Mouse (Mus musculus) MEL (cell line): ENCODE results near the gene Mre11a. TPM values are rescaled to one million over a fixed set of nuclear protein-coding genes. Genes with fewer than 3 reads are reported as not detected.

Source experiments
- DNase-seq: peaks from one replicate; pipeline ENCODE4 v3.0.0; 2011; ENCODE audit warnings: low read depth, low spot score
- H3K27ac ChIP-seq: 2 replicates; pipeline ENCODE4 v1.5.1; 2012; ENCODE audit warnings: low read depth, mild to moderate bottlenecking, control low read depth, low read length, moderate library complexity; ENCODE audit not compliant: control insufficient read depth
- H3K27me3 ChIP-seq, 2 experiments: fragments of 150-350 bp in 1 of 2; sonication (generic) in 1 of 2; 2 replicates each; pipeline ENCODE4 v1.6.1; 2012; ENCODE audit warnings: low read length in 2 of 2, mild to moderate bottlenecking in 2 of 2, improper control_type of control experiment in 1 of 2, moderate library complexity in 1 of 2; ENCODE audit not compliant: insufficient read depth in 2 of 2, control insufficient read depth in 1 of 2
- H3K36me3 ChIP-seq, 2 experiments: 2 replicates each; pipeline ENCODE4 v1.6.1; 2012 to 2014; ENCODE audit warnings: low read length in 2 of 2, improper control_type of control experiment in 1 of 2, inconsistent platforms in 1 of 2, mild to moderate bottlenecking in 1 of 2; ENCODE audit not compliant: insufficient read depth in 2 of 2, control insufficient read depth in 1 of 2
- H3K4me1 ChIP-seq, 2 experiments: fragments of 150-350 bp in 1 of 2; sonication (generic) in 1 of 2; 2 replicates each; pipeline ENCODE4 v1.6.1; 2012; ENCODE audit warnings: low read length in 2 of 2, improper control_type of control experiment in 1 of 2, mild to moderate bottlenecking in 1 of 2; ENCODE audit not compliant: insufficient read depth in 2 of 2, control insufficient read depth in 1 of 2
- H3K4me3 ChIP-seq, 2 experiments: fragments of 150-350 bp in 1 of 2; sonication (generic) in 1 of 2; 2 replicates each; pipeline ENCODE4 v1.5.1; 2012; ENCODE audit warnings: low read depth in 2 of 2, low read length in 2 of 2, mild to moderate bottlenecking in 2 of 2, moderate library complexity in 2 of 2, control low read depth in 1 of 2, improper control_type of control experiment in 1 of 2; ENCODE audit not compliant: control insufficient read depth in 1 of 2, insufficient read depth in 1 of 2
- H3K79me2 ChIP-seq: 2 replicates; pipeline ENCODE4 v1.6.1; 2012; ENCODE audit warnings: mild to moderate bottlenecking, low read length, moderate library complexity; ENCODE audit not compliant: control insufficient read depth, poor library complexity, insufficient read depth
- H3K9ac ChIP-seq: 2 replicates; pipeline ENCODE4 v1.6.1; 2012; ENCODE audit warnings: low read depth, mild to moderate bottlenecking, control low read depth, low read length, moderate library complexity; ENCODE audit not compliant: control insufficient read depth, poor library complexity, severe bottlenecking
- H3K9me3 ChIP-seq: fragments of 150-350 bp; sonication (generic); replicated peaks from 2 replicates; pipeline ENCODE4 v1.6.1; 2012; ENCODE audit warnings: mild to moderate bottlenecking, low read length, improper control_type of control experiment, moderate library complexity; ENCODE audit not compliant: insufficient read depth
- BHLHE40 ChIP-seq: IDR thresholded peaks from 2 replicates; pipeline ENCODE4 v1.6.1; 2012; ENCODE audit warnings: low read depth, mild to moderate bottlenecking, inconsistent platforms, low read length, improper control_type of control experiment, borderline replicate concordance
- CHD1 ChIP-seq: IDR thresholded peaks from 2 replicates; pipeline ENCODE4 v1.6.1; 2012; ENCODE audit warnings: low read depth, mild to moderate bottlenecking, inconsistent platforms, low read length, improper control_type of control experiment
- CHD2 ChIP-seq: IDR thresholded peaks from 2 replicates; pipeline ENCODE4 v1.6.1; 2011; ENCODE audit warnings: low read length, improper control_type of control experiment
- CTCF ChIP-seq, 3 experiments: IDR thresholded peaks in 2 of 3; conservative IDR thresholded peaks in 1 of 3; 2 replicates each; pipeline ENCODE4 v1.5.1; 2011 to 2012; ENCODE audit warnings: low read length in 3 of 3, low read depth in 2 of 3, mild to moderate bottlenecking in 2 of 3, improper control_type of control experiment in 1 of 3, inconsistent platforms in 1 of 3, mixed read lengths in 1 of 3, moderate library complexity in 1 of 3; ENCODE audit not compliant: control insufficient read depth in 1 of 3, insufficient read depth in 1 of 3, poor library complexity in 1 of 3, severe bottlenecking in 1 of 3
- E2F4 ChIP-seq: IDR thresholded peaks from 2 replicates; pipeline ENCODE4 v1.6.1; 2011; ENCODE audit warnings: low read depth, low read length, improper control_type of control experiment, borderline replicate concordance
- ELF1 ChIP-seq: IDR thresholded peaks from 2 replicates; pipeline ENCODE4 v1.6.1; 2014; ENCODE audit warnings: low read depth, mild to moderate bottlenecking, inconsistent platforms, low read length, improper control_type of control experiment, moderate library complexity
- EP300 ChIP-seq, 2 experiments: IDR thresholded peaks; 2 replicates each; pipeline ENCODE4 v1.6.1; 2011; ENCODE audit warnings: improper control_type of control experiment in 2 of 2, low read length in 2 of 2, low read depth in 1 of 2, mild to moderate bottlenecking in 1 of 2
- GABPA ChIP-seq: IDR thresholded peaks from 2 replicates; pipeline ENCODE4 v1.6.1; 2012; ENCODE audit warnings: low read depth, mild to moderate bottlenecking, inconsistent platforms, low read length, improper control_type of control experiment, moderate library complexity
- GATA1 ChIP-seq: IDR thresholded peaks from 2 replicates; pipeline ENCODE4 v1.6.1; 2011; ENCODE audit warnings: low read depth, low read length, improper control_type of control experiment
- JUND ChIP-seq: IDR thresholded peaks from 2 replicates; pipeline ENCODE4 v1.6.1; 2011; ENCODE audit warnings: low read depth, mild to moderate bottlenecking, improper control_type of control experiment, low read length
- MAX ChIP-seq: IDR thresholded peaks from 2 replicates; pipeline ENCODE4 v1.6.1; 2011; ENCODE audit warnings: low read length, improper control_type of control experiment
- MAZ ChIP-seq: IDR thresholded peaks from 2 replicates; pipeline ENCODE4 v1.6.1; 2012; ENCODE audit warnings: low read depth, mild to moderate bottlenecking, inconsistent platforms, low read length, improper control_type of control experiment
- NRF1 ChIP-seq: IDR thresholded peaks from 2 replicates; pipeline ENCODE4 v1.6.1; 2014; ENCODE audit warnings: low read depth, mild to moderate bottlenecking, inconsistent platforms, low read length, improper control_type of control experiment, moderate library complexity; ENCODE audit not compliant: poor library complexity, insufficient read depth, severe bottlenecking
- POLR2A ChIP-seq, 2 experiments: IDR thresholded peaks; 2 replicates each; pipeline ENCODE4 v1.6.1; 2011 to 2012; ENCODE audit warnings: low read length in 2 of 2, mild to moderate bottlenecking in 2 of 2, control low read depth in 1 of 2, improper control_type of control experiment in 1 of 2, low read depth in 1 of 2, moderate library complexity in 1 of 2; ENCODE audit not compliant: control insufficient read depth in 1 of 2, insufficient read depth in 1 of 2, poor library complexity in 1 of 2
- POLR2AphosphoS5 ChIP-seq: IDR thresholded peaks from 2 replicates; pipeline ENCODE4 v1.6.1; 2012; ENCODE audit warnings: low read depth, borderline replicate concordance, mild to moderate bottlenecking, inconsistent platforms, low read length, moderate library complexity, mixed read lengths
- RCOR1 ChIP-seq: IDR thresholded peaks from 2 replicates; pipeline ENCODE4 v1.6.1; 2012; ENCODE audit warnings: low read depth, mild to moderate bottlenecking, inconsistent platforms, low read length, improper control_type of control experiment
- SIN3A ChIP-seq: IDR thresholded peaks from 2 replicates; pipeline ENCODE4 v1.6.1; 2012; ENCODE audit warnings: low read length, improper control_type of control experiment, inconsistent platforms
- SMC3 ChIP-seq: IDR thresholded peaks from 2 replicates; pipeline ENCODE4 v1.6.1; 2011; ENCODE audit warnings: low read depth, low read length, improper control_type of control experiment
- TAL1 ChIP-seq: IDR thresholded peaks from 2 replicates; pipeline ENCODE4 v1.6.1; 2012; ENCODE audit warnings: mild to moderate bottlenecking, inconsistent platforms, low read length, moderate library complexity, mixed read lengths
- TBP ChIP-seq: IDR thresholded peaks from 2 replicates; pipeline ENCODE4 v1.8.0; 2011; ENCODE audit warnings: low read depth, low read length, improper control_type of control experiment
- TCF12 ChIP-seq: IDR thresholded peaks from 2 replicates; pipeline ENCODE4 v1.6.1; 2014; ENCODE audit warnings: low read depth, mild to moderate bottlenecking, inconsistent platforms, low read length, improper control_type of control experiment, moderate library complexity
- ZMIZ1 ChIP-seq: IDR thresholded peaks from 2 replicates; pipeline ENCODE4 v1.6.1; 2012; ENCODE audit warnings: low read depth, mild to moderate bottlenecking, inconsistent platforms, low read length, improper control_type of control experiment, moderate library complexity
- polyA plus RNA-seq, 2 experiments: library from polyadenylated mRNA; stranded (reverse) in 1 of 2; unstranded in 1 of 2; fragments of >175 nt in 1 of 2; fragments of >200 nt in 1 of 2; gene quantifications; 2 replicates each; pipeline versions ENCODE4 v1.2.1 to v1.2.4; 2012; ENCODE audit warnings: low replicate concordance in 2 of 2, low read depth in 1 of 2; ENCODE audit not compliant: insufficient read length in 2 of 2, insufficient read depth in 1 of 2, missing spikeins in 1 of 2
- total RNA-seq: library from RNA; depleted of rRNA; stranded (reverse); fragments of 300-350 nt; gene quantifications from 2 replicates; pipeline ENCODE4 v1.2.3, GENCODE M21; 2012

The Mre11a gene
- total and polyA plus RNA-seq, 3 experiments: 88.1 to 288 (median 113) TPM

- Histone ChIP-seq H3K4me1 (peaks cover 6 to 18% of the 10 kb centered on the region in 2 experiments), H3K9ac (no peak overlapping the region), H3K27me3 (peaks cover 0 to 2% of the 10 kb centered on the region in 2 experiments; a peak in 1 of 4 replicates), H3K27ac (no peak overlapping the region), H3K36me3 (peaks cover 0 to 15% of the 10 kb centered on the region in 2 experiments; a peak in 2 of 4 replicates), H3K79me2 (no peaks in the 10 kb centered on the region), H3K9me3 (no peaks in the 10 kb centered on the region), H3K4me3 (no peak overlapping the region)
- DNase-seq: no peak
- TF ChIP-seq CTCF (IDR thresholded peaks at IDR 0.05 in 2 of 3, conservative IDR thresholded peaks at IDR 0.05 in 1 of 3; ENCODE audit: control insufficient read depth in 1 of 3, insufficient read depth in 1 of 3, low read depth in 2 of 3, low read length in 3 of 3, poor library complexity in 1 of 3, severe bottlenecking in 1 of 3): peak in 1 of 3 experiments; percentile 7; a peak in 1 of 6 replicates
- no peak for TF ChIP-seq SMC3
Observed at GRCm38 (mm10) chr9:14854585-14854984, 70.1 kb downstream of the Mre11a start.

- H3K27ac ChIP-seq: no peak overlapping the region
- H3K4me3 ChIP-seq: no peak overlapping the region
- H3K4me1 ChIP-seq: peaks cover 6 to 18% of the 10 kb centered on the region in 2 experiments
- DNase-seq: peak; percentile 85
- H3K27me3 ChIP-seq: peaks cover 0 to 11% of the 10 kb centered on the region in 2 experiments; a peak in 2 of 4 replicates
- H3K36me3 ChIP-seq: peaks cover 0 to 15% of the 10 kb centered on the region in 2 experiments; a peak in 2 of 4 replicates
- no peaks in the 10 kb centered on the region for H3K79me2 ChIP-seq
- TF ChIP-seq POLR2A (IDR thresholded peaks at IDR 0.05; ENCODE audit: control insufficient read depth in 1 of 2, insufficient read depth in 1 of 2, low read depth in 1 of 2, low read length in 2 of 2, poor library complexity in 1 of 2) (peak in 1 of 2 experiments; percentile 34; a peak in 1 of 4 replicates), MAX (peak; percentile 49; the same call in 1 of the 2 replicates), TCF12 (no peak), NRF1 (no peak), E2F4 (no peak), JUND (no peak), ELF1 (peak; percentile 10), CTCF (IDR thresholded peaks at IDR 0.05 in 2 of 3, conservative IDR thresholded peaks at IDR 0.05 in 1 of 3; ENCODE audit: control insufficient read depth in 1 of 3, insufficient read depth in 1 of 3, low read depth in 2 of 3, low read length in 3 of 3, poor library complexity in 1 of 3, severe bottlenecking in 1 of 3) (no peak), RCOR1 (no peak), GATA1 (peak; percentile 73)
- no peak overlapping the region for H3K9ac ChIP-seq
- no peaks in the 10 kb centered on the region for H3K9me3 ChIP-seq
Observed at GRCm38 (mm10) chr9:14856922-14857654, 72.6 kb downstream of the Mre11a start.

GRCm38 (mm10) chr9:14858170-14858706 is 73.8 kb downstream of the Mre11a start:
- peaks cover 0 to 15% of the 10 kb centered on the region in 2 experiments; a peak in 2 of 4 replicates for H3K36me3 ChIP-seq

More at GRCm38 (mm10) chr9:14858170-14858706, 73.8 kb downstream of the Mre11a start:
- H3K79me2 ChIP-seq: no peaks in the 10 kb centered on the region
- no peaks in the 10 kb centered on the region for H3K9me3 ChIP-seq
- TF ChIP-seq ELF1 (peak; percentile 55), POLR2AphosphoS5 (no peak), SIN3A (no peak), TAL1 (peak; percentile 13; the same call in 1 of the 2 replicates), SMC3 (peak; percentile 27; the same call in 1 of the 2 replicates), EP300 (IDR thresholded peaks at IDR 0.05; ENCODE audit: low read depth in 1 of 2, low read length in 2 of 2) (peak; percentile 54 to 55; a peak in 3 of 4 replicates), CHD2 (no peak), GATA1 (peak; percentile 75), CHD1 (no peak), GABPA (no peak), ZMIZ1 (no peak), MAZ (no peak), BHLHE40 (no peak), E2F4 (no peak), TBP (0 out of 2 replicates have a peak, but pooled peaks have one; percentile 31), TCF12 (0 out of 2 replicates have a peak, but pooled peaks have one; percentile 28)
- peak; percentile 89 for DNase-seq
- H3K4me1 ChIP-seq: peaks cover 6 to 18% of the 10 kb centered on the region in 2 experiments
- peak overlapping the region; percentile 7; the same call in 1 of the 2 replicates for H3K9ac ChIP-seq
- H3K27me3 ChIP-seq: peaks cover 0 to 11% of the 10 kb centered on the region in 2 experiments; a peak in 2 of 4 replicates
- peak overlapping the region in 1 of 2 experiments; percentile 30; a peak in 2 of 4 replicates for H3K4me3 ChIP-seq
- H3K27ac ChIP-seq: no peak overlapping the region
